Mouse (Mus musculus): ENCODE results near the gene Entpd2.

DNA sequence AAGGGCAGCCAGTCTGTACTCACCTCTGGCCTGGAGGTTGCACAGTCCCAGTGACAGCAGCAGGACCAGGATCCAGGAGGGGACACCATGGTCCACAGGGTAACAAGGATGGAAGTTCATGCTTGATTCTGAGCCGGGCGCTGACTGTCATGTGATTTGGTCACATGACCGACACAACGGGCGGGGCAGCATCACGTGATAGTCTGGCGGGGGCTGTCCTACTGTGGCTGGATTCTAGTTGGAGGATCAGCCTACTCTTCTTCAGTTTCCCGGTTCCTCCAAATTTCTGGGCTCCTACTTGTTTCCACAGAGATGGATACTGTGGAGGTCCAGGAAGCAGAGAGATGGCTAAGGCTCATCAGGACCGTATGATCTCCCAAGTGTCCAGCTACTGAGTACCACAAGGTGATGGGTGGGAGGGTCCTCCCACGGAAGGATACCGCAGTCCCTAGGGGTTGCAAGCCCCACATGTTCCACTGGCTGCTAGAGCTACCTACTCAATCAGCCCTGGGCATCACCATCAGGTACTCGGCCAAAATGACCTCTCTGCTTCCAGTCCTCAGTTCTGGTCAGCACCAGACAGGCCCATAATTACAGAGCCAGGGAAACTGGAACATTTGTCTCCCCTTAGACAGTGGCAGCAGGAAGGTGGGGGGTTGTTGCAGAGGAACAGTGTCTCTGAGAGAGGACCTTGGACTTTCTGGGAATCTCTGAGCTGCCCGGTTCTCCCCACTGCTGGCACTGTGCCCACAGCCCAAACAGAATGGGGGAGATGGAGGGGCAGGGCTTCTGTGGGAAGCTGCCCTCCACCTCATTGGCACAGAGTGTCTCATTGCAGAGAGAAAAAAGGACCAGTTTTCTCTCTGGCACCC lies 39.2 kb upstream of the Entpd2 start, which contains the start of gene Dpp7:
- TF ChIP-seq POLR2A (IDR thresholded peaks at IDR 0.05; ENCODE audit: control insufficient read depth in 1 of 2, insufficient read depth in 1 of 2, low read depth in 1 of 2, low read length in 2 of 2, poor library complexity in 1 of 2) (peak; percentile 35 to 77), SIN3A (IDR thresholded peaks at IDR 0.05; ENCODE audit: low read length) (peak; percentile 100), EP300 (IDR thresholded peaks at IDR 0.05; ENCODE audit: low read depth in 1 of 2, low read length in 2 of 2) (no peak), CTCF (IDR thresholded peaks at IDR 0.05 in 2 of 3, conservative IDR thresholded peaks at IDR 0.05 in 1 of 3; ENCODE audit: control insufficient read depth in 1 of 3, insufficient read depth in 1 of 3, low read depth in 2 of 3, low read length in 3 of 3, poor library complexity in 1 of 3, severe bottlenecking in 1 of 3) (no peak), ZNF384 (IDR thresholded peaks at IDR 0.05; ENCODE audit: low read depth, low read length) (no peak), ZMIZ1 (IDR thresholded peaks at IDR 0.05; ENCODE audit: low read depth, low read length) (no peak), GATA1 (IDR thresholded peaks at IDR 0.05; ENCODE audit: low read depth, low read length) (no peak), ETS1 (IDR thresholded peaks at IDR 0.05; ENCODE audit: low read depth, low read length) (peak; percentile 60; the same call in 1 of the 2 replicates), KAT2A (conservative IDR thresholded peaks at IDR 0.05; ENCODE audit: low read depth, low read length) (no peak), TAL1 (IDR thresholded peaks at IDR 0.05; ENCODE audit: low read length) (no peak)
